Mouse (Mus musculus): Measurements from ENCODE around the gene Sec23ip. TPM values are rescaled to one million over a fixed set of nuclear protein-coding genes. Genes with fewer than 3 reads are reported as not detected.
"Not testable (repeated sequence)": the region's sequence is repeated elsewhere in the genome, so short reads cannot be mapped to it uniquely, and the experiment has no call there.

Gene Sec23ip
- 34.5 and 34.8 TPM in 2 replicates for polyA plus RNA-seq (2015; fragmentation: Nextera tagmentation; extraction: Ambion mirVana)

DNA sequence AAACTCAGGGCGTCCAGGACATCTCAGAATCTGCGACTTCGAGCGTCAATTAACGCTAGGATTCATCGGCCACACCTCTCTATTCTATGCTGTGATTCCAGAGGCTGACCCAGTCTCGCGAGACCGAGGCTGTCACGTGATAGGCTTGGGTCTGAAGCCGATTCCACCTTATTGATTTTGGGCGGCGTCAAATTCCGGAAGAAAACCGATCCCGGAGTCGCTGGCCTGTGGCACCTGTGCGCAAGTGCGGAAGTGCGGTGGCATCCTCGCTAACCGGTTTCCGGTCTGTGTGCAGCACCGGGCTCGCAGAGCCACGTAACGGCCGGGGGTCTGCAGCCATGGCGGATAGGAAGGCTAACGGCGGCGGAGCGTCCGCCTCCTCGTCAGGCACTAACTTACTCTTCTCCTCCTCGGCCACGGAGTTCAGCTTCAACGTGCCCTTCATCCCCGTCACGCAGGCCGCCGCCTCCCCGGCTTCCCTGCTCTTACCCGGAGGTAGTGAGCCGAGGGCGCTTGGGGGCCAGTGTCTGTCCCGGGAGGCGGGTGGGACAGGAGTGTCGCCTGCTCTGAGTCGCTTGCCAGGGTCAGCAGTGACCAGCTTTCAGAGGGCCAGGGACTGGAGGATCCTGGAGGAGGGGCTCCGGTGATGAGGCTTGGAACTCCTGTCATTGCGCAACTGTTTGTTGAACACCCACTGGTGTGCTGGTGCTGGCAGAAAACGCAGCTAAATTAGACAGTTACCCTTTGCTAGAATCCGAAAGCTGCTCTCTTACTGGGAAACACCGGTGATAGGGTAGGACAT is at the start of gene Sec23ip:
Gene Sec23ip (plus strand): TSS at position 260 of the 802 bp plus-strand sequence.
- WGBS, result under 1% methylated on average over 55 of the region's 55 CpGs
- Histone ChIP-seq H3K27me3 (ENCODE audit: control insufficient read depth, insufficient read depth, low read length) (0 out of 2 replicates have a peak, but pooled peaks cover 2% of the 10 kb centered on the region), H3K9me3 (replicated peaks; ENCODE audit: control insufficient read depth, low read length) (no peaks in the 10 kb centered on the region), H3K36me3 (ENCODE audit: control insufficient read depth, insufficient read depth, low read length) (no peaks in the 10 kb centered on the region), H3K9ac (ENCODE audit: low read length) (peak within 1 kb of the TSS; percentile 97), H3K4me2 (ENCODE audit: low read depth, low read length) (peak within 1 kb of the TSS; percentile 92), H3K4me1 (ENCODE audit: control insufficient read depth, insufficient read depth, low read length) (peaks cover 29% of the 10 kb centered on the region), H3K4me3 (replicated peaks; ENCODE audit: low read length) (peak within 1 kb of the TSS; percentile 99), H3K27ac (ENCODE audit: low read length) (peak within 1 kb of the TSS; percentile 57; the same call in 1 of the 2 replicates)
- ATAC-seq (ENCODE audit: insufficient read depth, low FRiP score), result peak; percentile 88

DNA sequence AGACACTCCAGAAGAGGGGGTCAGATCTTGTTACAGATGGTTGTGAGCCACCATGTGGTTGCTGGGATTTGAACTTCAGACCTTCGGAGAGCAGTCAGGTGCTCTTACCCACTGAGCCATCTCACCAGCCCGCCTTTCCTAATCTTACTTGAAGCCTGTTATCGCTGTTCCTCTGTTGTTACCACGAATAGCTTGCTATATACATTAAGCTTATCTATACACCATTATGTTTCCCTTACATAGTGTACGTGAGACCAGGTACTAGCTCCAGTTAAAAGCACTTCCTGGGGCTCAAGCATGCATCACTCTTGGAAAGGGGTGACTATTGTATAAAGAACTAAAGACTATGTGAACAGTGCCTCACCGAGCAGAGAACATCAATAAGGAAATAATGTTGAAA is 44.8 kb upstream of the Sec23ip start:
- not testable (repeated sequence) for ATAC-seq (ENCODE audit: insufficient read depth, low FRiP score); H3K9me3 ChIP-seq (replicated peaks; ENCODE audit: control insufficient read depth, low read length); H3K27me3 ChIP-seq (ENCODE audit: control insufficient read depth, insufficient read depth, low read length); H3K4me3 ChIP-seq (replicated peaks; ENCODE audit: low read length); H3K4me1 ChIP-seq (ENCODE audit: control insufficient read depth, insufficient read depth, low read length); H3K4me2 ChIP-seq (ENCODE audit: low read depth, low read length); H3K27ac ChIP-seq (ENCODE audit: low read length); H3K9ac ChIP-seq (ENCODE audit: low read length)
- peaks cover 34% of the 10 kb centered on the region for H3K36me3 ChIP-seq (ENCODE audit: control insufficient read depth, insufficient read depth, low read length)
- 71% methylated on average over 6 of the region's 6 CpGs for WGBS

DNA sequence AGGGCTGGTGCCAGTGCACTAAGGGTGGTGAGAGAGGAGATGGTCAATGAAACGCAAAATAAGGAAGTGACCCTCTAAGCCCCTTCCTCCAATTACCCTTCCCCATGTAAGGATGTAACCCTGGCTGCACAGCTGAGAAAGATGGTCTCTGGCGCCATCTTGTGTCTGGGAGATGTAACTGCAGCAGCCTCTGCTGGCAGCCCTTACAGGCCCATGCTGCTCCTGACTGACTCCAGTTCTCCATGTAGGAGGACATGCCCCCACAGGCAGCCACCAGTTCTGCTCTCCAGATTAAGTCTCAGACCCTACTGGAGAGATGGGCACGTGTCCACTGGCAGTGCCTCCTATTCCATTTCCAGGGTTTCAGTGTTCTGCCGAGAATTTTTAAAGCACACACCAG is 39.0 kb upstream of the Sec23ip start:
- peak; percentile 71 for ATAC-seq (ENCODE audit: insufficient read depth, low FRiP score)
- Histone ChIP-seq H3K4me1 (ENCODE audit: control insufficient read depth, insufficient read depth, low read length) (no peaks in the 10 kb centered on the region), H3K4me2 (ENCODE audit: low read depth, low read length) (no peak overlapping the region), H3K9ac (ENCODE audit: low read length) (no peak overlapping the region), H3K36me3 (ENCODE audit: control insufficient read depth, insufficient read depth, low read length) (peaks cover 32% of the 10 kb centered on the region), H3K27ac (ENCODE audit: low read length) (no peak overlapping the region), H3K9me3 (replicated peaks; ENCODE audit: control insufficient read depth, low read length) (no peaks in the 10 kb centered on the region), H3K27me3 (ENCODE audit: control insufficient read depth, insufficient read depth, low read length) (no peaks in the 10 kb centered on the region), H3K4me3 (replicated peaks; ENCODE audit: low read length) (no peak overlapping the region)
- WGBS, result 21% methylated on average over 4 of the region's 4 CpGs

DNA sequence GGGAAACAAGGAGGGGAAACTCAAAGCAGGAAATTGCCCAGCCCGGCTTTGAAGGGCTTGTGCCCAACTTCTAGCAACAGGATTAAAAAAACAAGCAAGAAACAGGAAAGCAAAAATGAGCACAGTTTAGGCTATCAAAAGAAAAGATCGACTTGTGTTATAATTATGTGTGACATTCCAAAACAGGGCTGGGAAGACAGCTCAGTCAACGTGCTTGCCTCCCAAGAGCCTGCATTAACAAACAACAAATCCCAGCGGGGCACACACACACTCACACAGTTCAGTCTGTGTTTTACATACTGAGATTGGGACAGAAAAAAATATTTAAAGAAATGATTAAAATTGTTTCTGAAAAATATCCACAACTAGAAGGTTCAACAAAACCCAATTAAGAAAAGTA is 26.8 kb upstream of the Sec23ip start:
- WGBS, result 64% methylated on average over 4 of the region's 4 CpGs
- ATAC-seq (ENCODE audit: insufficient read depth, low FRiP score), result no peak
- Histone ChIP-seq H3K9ac (ENCODE audit: low read length) (no peak overlapping the region), H3K27ac (ENCODE audit: low read length) (no peak overlapping the region), H3K9me3 (replicated peaks; ENCODE audit: control insufficient read depth, low read length) (no peaks in the 10 kb centered on the region), H3K27me3 (ENCODE audit: control insufficient read depth, insufficient read depth, low read length) (no peaks in the 10 kb centered on the region), H3K36me3 (ENCODE audit: control insufficient read depth, insufficient read depth, low read length) (peaks cover 28% of the 10 kb centered on the region), H3K4me3 (replicated peaks; ENCODE audit: low read length) (no peak overlapping the region), H3K4me1 (ENCODE audit: control insufficient read depth, insufficient read depth, low read length) (no peaks in the 10 kb centered on the region), H3K4me2 (ENCODE audit: low read depth, low read length) (no peak overlapping the region)

DNA sequence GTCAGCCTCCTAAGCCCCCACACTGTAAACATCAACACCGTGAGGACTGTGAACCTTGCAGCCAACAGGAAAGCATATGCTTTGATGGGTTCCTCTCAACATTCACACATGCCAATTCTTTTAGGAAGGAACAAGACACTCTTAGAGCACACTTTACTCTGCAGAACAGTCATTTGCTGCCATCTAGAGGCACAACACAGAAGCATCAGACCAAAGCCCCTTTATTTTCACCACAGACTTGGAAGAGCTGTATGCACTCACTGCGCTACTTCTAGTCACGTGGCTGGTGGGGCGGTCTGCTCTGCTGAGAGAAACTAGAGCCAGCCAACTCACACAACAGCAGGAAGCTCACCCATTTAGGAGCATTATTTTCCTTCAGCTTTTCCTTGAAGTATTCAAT is 20.0 kb upstream of the Sec23ip start:
- Histone ChIP-seq H3K36me3 (ENCODE audit: control insufficient read depth, insufficient read depth, low read length) (0 out of 2 replicates have a peak, but pooled peaks cover 4% of the 10 kb centered on the region), H3K9ac (ENCODE audit: low read length) (no peak overlapping the region), H3K4me1 (ENCODE audit: control insufficient read depth, insufficient read depth, low read length) (peaks cover 17% of the 10 kb centered on the region), H3K4me2 (ENCODE audit: low read depth, low read length) (no peak overlapping the region), H3K27me3 (ENCODE audit: control insufficient read depth, insufficient read depth, low read length) (no peaks in the 10 kb centered on the region), H3K4me3 (replicated peaks; ENCODE audit: low read length) (no peak overlapping the region), H3K27ac (ENCODE audit: low read length) (no peak overlapping the region; the same call in 1 of the 2 replicates), H3K9me3 (replicated peaks; ENCODE audit: control insufficient read depth, low read length) (no peaks in the 10 kb centered on the region)
- peak; percentile 92; the same call in 1 of the 2 replicates for ATAC-seq (ENCODE audit: insufficient read depth, low FRiP score)
- 37% methylated on average over 4 of the region's 4 CpGs for WGBS

DNA sequence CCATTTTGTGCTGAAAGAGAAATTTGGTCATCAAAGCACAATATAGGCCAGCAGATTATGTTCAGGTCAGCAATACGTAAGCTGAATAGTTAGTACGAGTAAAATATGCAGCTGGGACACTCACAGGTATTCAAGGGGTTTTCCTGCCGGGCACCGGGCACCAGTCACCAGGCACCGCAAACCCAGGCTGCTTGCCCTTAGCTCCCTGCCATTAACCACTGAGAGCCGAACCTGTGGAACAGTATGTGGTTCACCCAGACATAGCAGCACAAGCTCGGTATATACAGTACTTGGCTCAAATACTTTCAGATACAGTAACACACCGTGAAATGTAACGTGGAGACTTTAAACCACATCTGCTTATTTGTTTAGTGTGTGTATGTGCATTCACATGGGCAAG is 19.6 kb upstream of the Sec23ip start:
- Histone ChIP-seq H3K27me3 (ENCODE audit: control insufficient read depth, insufficient read depth, low read length) (no peaks in the 10 kb centered on the region), H3K27ac (ENCODE audit: low read length) (no peak overlapping the region; the same call in 1 of the 2 replicates), H3K4me2 (ENCODE audit: low read depth, low read length) (no peak overlapping the region), H3K4me3 (replicated peaks; ENCODE audit: low read length) (no peak overlapping the region), H3K9me3 (replicated peaks; ENCODE audit: control insufficient read depth, low read length) (no peaks in the 10 kb centered on the region), H3K36me3 (ENCODE audit: control insufficient read depth, insufficient read depth, low read length) (0 out of 2 replicates have a peak, but pooled peaks cover 4% of the 10 kb centered on the region), H3K9ac (ENCODE audit: low read length) (no peak overlapping the region), H3K4me1 (ENCODE audit: control insufficient read depth, insufficient read depth, low read length) (peaks cover 17% of the 10 kb centered on the region)
- peak; percentile 16; the same call in 1 of the 2 replicates for ATAC-seq (ENCODE audit: insufficient read depth, low FRiP score)
- 82% methylated on average over 9 of the region's 9 CpGs for WGBS

DNA sequence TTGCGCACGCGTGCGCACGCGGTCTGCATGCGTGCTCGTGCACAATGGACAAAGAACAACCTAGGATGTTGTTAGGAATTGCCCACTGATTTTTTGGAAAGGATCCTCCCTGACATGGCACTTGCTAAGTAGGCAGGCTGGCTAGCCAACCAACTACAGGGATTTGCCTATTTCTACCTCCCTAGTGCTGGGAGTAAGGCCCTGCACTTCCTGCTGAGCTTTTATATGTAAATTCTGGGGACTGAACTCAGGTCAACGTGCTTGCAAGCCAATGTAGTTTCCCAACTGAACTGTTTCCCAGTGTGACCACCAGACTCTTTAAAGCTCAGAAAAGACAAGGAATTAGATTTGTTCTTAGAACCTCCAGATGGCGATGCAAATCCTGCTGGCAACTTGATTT is 17.7 kb upstream of the Sec23ip start:
- H3K9ac ChIP-seq (ENCODE audit: low read length), result no peak overlapping the region
- 77% methylated on average over 10 of the region's 10 CpGs for WGBS
- no peaks in the 10 kb centered on the region for H3K27me3 ChIP-seq (ENCODE audit: control insufficient read depth, insufficient read depth, low read length)

DNA sequence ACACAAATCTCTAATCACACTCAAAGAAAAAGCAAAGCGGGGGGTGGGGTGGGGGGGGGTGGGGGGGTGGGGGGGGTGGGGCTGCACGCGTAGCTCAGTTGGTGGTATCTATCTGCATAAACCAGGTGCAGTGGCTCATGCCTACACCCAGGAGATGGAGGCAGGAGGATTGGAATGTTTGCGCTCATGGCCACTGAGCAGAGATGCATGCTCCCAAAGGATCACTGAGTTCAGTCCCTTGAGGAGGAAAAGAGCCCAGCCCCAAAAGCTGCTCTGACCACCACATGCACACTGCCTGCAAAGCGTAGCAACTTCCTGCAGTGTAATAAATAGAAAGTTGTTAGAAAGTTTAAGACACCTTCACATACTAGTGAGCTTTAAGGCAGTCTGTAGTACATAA is 17.0 kb upstream of the Sec23ip start:
- Histone ChIP-seq H3K4me3 (replicated peaks; ENCODE audit: low read length) (no peak overlapping the region), H3K4me1 (ENCODE audit: control insufficient read depth, insufficient read depth, low read length) (peaks cover 27% of the 10 kb centered on the region), H3K27ac (ENCODE audit: low read length) (no peak overlapping the region), H3K27me3 (ENCODE audit: control insufficient read depth, insufficient read depth, low read length) (no peaks in the 10 kb centered on the region), H3K36me3 (ENCODE audit: control insufficient read depth, insufficient read depth, low read length) (0 out of 2 replicates have a peak, but pooled peaks cover 4% of the 10 kb centered on the region), H3K9ac (ENCODE audit: low read length) (no peak overlapping the region), H3K4me2 (ENCODE audit: low read depth, low read length) (no peak overlapping the region), H3K9me3 (replicated peaks; ENCODE audit: control insufficient read depth, low read length) (no peaks in the 10 kb centered on the region)
- WGBS, result 62% methylated on average over 5 of the region's 5 CpGs
- ATAC-seq (ENCODE audit: insufficient read depth, low FRiP score), result no peak

More for the DNA sequence above, 17.7 kb upstream of the Sec23ip start:
- ATAC-seq (ENCODE audit: insufficient read depth, low FRiP score), result no peak
- no peak overlapping the region for H3K27ac ChIP-seq (ENCODE audit: low read length)
- H3K36me3 ChIP-seq (ENCODE audit: control insufficient read depth, insufficient read depth, low read length), result 0 out of 2 replicates have a peak, but pooled peaks cover 4% of the 10 kb centered on the region
- no peak overlapping the region for H3K4me3 ChIP-seq (replicated peaks; ENCODE audit: low read length)
- H3K9me3 ChIP-seq (replicated peaks; ENCODE audit: control insufficient read depth, low read length), result no peaks in the 10 kb centered on the region
- peaks cover 23% of the 10 kb centered on the region for H3K4me1 ChIP-seq (ENCODE audit: control insufficient read depth, insufficient read depth, low read length)
- no peak overlapping the region for H3K4me2 ChIP-seq (ENCODE audit: low read depth, low read length)

DNA sequence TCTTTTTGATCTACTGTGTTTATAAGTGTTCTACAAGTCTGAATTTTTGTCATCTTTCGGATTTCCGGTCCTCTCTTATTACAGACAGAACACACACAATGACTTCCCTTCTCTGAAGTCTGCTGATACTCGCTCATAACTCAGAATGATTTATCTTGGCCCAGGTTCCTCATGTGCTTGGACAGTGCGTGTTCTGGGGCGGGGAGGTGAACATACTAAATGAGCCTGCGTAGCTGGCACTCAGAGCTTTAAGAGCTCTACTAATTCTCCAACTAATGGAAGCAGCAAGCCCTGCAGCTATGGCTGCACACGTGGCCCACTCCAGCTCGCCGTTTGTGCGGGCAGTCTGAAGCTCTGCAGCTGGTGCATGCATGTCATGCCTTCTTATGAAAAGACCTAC is 16.0 kb upstream of the Sec23ip start:
- Histone ChIP-seq H3K27ac (ENCODE audit: low read length) (no peak overlapping the region), H3K4me2 (ENCODE audit: low read depth, low read length) (no peak overlapping the region), H3K36me3 (ENCODE audit: control insufficient read depth, insufficient read depth, low read length) (no peaks in the 10 kb centered on the region), H3K27me3 (ENCODE audit: control insufficient read depth, insufficient read depth, low read length) (no peaks in the 10 kb centered on the region), H3K9me3 (replicated peaks; ENCODE audit: control insufficient read depth, low read length) (no peaks in the 10 kb centered on the region), H3K9ac (ENCODE audit: low read length) (no peak overlapping the region), H3K4me3 (replicated peaks; ENCODE audit: low read length) (no peak overlapping the region), H3K4me1 (ENCODE audit: control insufficient read depth, insufficient read depth, low read length) (peaks cover 29% of the 10 kb centered on the region)
- no peak for ATAC-seq (ENCODE audit: insufficient read depth, low FRiP score)
- WGBS, result 61% methylated on average over 10 of the region's 10 CpGs
